Mouse (Mus musculus): ENCODE measurements around the gene Lrrc75a.

Lrrc75a gene

DNA sequence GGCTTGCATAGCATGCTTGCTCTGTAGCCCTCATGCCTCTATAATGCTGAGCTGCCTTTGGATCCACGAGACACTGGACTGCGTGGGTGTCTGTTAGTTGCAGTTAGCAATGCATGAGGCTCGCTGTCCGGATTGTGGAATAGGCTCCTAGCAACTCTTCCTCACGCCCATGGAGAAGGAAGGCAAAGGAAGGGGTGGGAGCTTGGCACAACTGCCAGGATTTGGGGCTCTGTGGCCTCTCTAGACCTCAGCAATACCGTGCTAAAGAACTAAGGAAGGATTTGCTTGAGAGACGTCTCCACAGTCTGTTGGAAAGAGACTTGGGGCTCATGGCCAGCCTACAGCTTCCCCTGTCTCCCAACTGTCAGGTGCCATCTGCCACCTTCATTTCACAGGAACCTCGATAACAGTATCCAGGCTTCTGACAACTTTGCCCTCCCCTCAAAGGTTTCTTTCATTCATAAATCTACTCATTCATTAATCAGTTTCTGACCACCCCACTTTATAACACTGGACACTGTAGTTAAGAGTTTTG is 33.4 kb downstream of the Lrrc75a start:
- DNase-seq, result no peak

DNA sequence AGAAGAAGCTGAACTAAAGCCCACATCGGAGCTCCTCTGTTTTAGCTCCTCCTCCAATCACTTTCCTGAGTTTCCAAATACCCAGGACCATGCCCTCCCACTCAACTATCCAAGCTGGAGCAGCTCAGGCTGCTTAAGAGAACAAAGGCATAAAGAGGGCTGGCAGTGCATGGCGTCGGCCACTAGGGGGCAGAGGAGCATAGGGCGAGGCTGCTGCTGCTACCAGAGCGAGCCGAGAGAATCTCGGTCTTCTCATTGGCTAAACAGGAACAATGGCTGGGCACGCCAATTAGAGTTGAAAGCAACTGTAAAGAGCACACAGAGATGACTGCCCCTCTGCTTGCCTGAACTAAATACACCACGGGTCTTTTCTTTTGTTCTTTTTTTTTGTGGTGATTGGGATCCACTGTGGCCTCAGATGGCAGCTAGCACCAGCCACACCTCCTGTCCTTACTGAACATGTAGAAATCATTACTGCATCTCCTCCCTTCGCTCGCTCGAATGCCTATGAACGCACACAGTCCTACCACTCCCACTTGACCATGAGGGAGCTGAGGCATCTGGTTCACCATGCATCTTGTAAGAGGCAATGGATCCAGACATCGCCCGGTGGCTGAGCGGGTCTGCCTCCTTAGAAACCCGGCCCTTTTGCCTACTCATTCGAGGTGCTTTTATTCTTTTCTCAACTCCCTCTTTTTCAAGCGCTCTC is 34.5 kb downstream of the Lrrc75a start:
- DNase-seq, result peak; percentile 92

DNA sequence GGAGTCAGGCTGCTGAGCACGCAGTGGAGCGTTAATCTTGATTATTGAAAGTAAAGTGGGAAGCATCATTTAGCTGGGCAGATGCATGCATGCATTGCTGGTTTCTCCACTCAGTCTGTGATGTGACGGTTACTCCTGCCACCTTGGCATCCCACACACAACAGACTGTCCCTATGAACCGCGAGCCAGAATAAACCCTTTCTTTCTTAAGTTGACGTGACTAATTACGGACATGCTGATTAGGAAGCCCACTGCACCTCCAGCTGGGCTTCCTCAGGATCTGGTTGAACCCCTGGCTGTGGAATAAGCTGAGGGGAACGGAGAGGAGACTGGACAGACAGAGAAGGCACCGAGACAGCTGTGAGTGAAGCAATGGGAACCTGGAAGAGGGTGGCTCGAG is 35.7 kb downstream of the Lrrc75a start:
- DNase-seq, result no peak

DNA sequence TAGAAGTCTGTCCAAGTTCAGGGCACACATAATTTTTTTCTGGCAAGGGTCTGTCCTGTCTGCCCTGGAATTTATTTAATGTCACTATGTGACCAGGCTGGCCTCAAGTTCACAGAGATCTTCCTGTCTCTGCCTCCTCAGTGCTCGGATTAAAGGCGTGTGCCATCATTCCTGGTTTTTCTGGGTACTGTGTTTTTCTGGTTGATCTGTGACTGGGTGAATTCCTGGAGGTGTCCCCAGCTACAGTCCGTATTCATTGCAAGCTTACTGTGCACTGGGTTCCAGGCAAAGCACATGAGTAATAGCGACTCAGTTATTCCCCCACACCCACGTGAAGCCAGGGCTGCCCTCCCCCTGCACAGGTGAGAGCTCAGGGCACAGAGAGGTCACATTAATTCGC is 38.0 kb downstream of the Lrrc75a start:
- no peak for DNase-seq

DNA sequence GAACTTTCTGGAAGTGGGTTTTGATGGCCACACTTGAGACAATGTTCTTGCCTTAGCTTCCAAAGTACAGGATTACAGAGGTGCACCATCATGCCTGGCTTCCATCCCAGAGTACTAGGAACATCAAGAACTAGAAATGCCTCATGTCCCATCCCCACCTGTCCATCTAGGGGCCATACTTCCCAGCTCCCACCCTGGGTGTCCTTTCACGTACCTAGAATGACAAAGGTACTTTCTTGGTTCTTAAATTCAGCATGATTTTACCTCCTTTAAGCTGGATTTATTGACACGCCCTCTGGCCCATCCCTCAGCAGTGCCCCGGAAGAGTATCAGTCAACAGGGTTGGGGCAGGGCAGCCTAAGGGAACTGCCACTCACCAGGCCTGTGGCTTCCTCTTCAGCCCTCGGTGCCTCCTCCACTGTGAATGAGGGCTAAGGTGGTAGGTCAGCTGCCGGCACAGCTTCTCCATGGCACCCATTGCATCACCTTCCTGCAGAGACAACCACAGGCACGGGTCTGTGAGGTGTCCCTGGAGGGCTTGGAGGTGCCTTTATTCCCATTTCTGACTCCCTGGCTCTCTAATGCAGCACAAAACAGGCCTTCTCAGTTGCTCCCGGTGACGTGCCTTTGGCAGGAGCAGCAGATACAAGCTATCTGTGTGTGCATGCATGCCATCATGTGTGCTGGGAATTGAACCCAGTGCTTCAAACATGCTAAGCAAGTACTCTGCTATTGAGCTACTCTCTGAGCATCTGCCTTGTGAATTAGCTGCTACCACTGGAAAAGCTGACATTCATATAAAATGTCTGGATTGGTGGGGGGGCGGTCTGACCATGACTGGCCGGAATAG is 39.3 kb downstream of the Lrrc75a start:
- DNase-seq, result no peak

DNA sequence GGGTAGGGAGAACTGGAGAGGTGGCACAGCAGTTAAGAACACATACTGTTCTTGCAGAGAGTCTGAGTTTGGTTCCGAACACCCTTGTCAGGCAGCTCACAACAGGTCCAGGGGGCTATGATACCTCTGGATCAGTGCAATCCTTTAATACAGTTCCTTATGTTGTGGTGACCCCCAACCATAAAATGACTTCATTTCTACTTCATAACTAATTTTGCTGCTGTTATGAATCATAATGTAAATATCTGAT is 40.4 kb downstream of the Lrrc75a start:
- no peak for DNase-seq

DNA sequence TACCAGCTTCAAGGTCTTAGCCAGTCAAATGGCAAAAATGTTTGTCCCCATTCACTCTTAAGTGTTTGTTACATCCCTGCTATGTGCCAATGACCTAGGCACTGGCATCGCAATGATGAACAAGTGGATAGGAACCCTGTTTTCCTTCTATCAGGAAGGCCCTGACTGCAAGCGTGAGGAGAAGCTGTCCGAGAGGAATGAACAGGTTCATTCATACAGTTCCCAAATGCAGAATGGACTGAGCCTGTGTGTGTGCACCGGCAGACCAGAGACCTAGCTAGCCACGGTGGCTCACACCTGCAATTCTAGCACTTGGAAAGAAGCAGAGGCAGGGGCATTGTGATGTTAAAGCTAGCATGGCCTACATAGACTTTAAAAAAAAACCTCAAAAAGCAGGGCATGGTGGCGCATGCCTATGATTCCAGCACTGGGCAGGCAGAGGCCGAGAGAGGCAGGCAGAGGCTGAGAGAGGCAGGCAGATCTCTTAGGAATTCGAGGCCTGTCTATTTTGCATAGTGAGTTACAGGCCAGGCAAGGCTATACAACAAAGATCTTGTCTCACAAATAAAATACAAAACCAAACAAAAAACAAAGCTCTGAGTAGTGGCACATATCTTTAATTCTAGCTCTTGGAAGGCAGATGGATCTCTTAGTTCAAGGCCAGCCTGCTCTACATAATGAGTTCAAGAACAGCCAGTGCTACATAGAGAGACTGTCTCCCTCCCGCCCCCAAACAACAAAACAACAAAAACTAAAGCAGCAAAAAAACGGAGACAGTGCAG is 41.0 kb downstream of the Lrrc75a start:
- no peak for DNase-seq

DNA sequence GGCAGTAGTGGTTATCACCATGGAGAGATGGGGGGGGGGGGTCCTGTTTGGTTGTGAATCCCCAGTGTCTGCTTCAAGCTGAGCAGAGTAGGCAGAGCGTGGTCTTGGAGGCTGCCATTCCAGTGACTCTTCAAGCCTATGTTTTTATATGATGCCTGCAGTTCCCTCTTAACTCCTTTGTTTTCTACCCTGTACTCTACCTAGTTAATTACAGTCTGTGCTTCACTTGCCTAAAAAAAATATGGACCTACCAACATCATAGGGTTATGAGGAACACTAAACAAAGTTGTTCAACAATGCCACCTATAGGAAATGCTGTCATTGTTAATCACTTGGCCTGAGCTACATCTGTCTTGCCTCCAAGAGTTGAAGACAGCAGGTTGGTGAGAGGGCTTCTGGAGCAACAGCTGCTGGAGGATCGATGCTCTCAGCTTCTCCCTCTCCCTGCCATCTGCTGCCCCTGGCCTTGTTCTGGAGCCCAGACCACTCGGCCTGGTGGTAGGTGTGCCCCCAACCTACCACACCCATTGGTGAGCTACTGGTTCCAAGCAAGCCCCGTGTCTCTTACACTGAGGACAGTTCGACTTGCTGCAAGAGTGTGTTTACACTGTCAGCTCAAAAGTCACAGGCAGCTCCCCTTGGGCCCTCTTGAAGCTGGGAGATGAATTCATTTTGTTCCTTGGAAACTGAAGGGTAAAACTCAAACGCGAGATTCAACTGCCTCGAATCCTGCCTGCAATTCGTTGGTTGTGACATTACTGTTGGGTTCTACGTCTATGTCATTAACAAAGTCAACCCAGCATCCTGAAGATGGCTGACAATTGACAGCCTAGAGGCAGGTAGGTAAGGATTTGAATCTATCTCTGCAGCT is 41.8 kb downstream of the Lrrc75a start:
- DNase-seq, result no peak

DNA sequence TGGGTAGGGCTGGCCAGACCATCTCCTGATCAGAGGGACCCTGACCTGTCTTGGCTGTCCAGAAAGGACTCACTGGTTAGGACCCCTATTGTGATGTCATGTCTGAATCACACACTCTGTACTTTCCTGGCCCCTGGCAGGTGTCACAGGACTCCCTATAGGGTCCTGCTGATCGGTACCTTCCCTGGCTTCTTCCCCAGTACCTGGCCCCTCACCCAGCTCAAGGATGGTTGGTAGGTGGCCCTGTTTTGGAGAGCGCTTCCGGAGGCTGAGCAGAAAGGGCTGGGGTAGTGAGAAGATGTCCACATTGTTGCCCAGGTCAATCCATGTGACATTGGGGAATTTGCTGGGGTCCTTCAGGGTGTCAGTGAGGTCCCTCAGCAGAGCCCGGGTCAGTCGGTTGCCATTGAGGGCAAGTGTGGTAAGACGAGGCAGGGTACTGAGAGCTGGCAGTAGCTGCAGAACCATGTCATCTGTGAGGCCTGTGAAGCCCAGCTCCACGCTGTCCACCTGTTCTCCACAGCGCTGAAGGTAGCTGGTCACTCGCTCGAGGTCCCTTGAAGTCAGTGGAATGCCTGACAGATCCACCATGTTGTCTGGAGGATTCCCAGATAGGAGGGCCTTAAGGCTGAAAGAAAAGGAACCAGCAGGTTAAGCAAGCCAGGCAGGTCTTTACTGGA is 42.6 kb downstream of the Lrrc75a start:
- DNase-seq, result no peak

DNA sequence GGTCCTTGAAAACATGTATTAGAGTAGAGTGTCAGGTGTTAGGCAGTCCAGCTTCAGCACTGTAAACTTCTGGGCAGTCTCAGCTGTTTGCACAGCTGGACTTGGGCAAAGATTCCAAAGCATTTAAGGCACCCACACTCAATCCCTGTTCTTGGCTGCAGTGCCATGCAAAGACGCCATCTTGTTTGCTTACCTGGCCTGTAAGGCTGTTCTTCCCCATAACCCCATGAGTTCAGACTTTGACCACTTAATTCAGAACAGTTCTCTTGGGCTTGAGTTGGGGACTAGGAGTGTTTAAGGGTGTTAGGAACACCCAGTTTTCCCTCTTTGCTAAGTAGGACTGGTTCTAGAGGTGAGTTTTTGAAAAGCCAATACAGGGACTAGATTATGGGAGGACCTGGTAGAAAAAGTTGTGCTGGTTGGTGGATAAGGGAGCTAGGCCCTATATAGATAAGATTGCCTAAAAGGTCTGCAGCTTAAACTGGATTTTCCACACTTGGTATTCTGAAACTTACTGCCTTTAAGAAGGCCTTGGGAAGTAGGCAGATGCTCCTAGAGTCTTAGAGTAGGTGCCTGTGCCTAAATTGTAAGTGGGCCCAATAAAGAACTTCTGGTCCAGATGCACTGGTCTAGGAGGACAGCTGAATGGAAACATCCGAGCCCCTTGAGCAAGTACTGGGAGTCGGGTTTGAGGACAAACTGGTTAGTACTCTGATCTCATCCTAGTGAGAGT is 43.3 kb downstream of the Lrrc75a start:
- no peak for DNase-seq

DNA sequence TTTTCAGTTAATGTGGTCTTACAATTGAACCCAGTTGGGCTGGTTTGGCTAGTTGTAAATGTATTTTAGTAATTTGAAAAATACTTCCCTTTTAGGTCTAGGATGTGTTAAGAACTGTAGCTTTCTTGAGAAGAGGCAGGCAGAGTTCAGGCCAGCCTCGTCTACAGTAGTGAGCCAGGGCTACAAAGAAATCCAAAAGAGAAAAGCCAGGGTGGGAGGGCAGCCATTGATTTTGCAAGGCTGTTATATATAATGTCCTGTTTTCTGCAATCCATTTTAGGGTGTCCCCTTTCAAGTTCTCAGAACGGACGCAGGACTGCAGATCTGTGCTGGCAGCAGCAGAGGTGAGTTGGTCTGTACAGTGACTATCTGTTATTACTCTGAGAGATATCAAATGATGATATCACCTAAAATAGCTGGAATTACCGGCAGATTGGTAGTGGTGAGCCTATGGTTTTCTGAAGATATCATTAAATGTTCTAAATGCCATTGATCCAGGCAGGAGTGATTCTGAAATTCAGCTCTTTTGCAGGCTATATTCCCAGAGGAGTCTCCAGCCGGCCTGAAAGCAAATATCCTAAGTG is 44.1 kb downstream of the Lrrc75a start:
- no peak for DNase-seq

DNA sequence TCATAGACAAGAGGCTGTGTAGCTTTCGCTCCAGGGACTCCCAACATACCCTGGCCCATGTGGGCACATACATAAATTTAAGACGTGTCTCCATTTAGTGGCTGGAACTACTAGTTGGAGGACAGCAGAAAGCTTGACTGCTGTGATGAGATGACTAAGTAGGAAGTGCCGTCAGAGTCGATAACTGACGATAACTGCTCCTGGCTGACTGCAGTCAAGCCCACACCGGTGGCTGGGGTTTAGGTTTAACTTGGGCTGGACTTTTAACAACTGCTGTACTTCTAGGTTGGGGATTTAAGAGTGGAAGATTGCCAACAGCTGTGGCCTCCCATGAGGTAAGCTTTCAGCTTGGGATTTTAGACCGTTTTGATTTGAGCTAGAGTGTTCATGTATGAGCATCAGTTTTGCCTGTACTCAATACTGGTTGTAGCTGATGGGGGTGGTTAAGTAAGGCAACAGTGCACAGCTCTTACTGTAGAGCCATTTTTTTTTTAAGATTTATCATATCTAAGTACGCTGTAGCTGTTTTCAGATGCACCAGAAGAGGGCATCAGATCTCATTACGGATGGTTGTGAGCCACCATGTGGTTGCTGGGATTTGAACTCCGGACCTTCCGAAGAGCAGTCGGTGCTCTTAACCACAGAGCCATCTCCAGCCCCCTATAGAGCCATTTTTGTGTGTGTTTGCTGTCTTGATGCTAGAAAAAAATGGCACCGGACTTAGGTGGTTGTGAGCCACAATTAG is 44.8 kb downstream of the Lrrc75a start:
- peak; percentile 30 for DNase-seq

DNA sequence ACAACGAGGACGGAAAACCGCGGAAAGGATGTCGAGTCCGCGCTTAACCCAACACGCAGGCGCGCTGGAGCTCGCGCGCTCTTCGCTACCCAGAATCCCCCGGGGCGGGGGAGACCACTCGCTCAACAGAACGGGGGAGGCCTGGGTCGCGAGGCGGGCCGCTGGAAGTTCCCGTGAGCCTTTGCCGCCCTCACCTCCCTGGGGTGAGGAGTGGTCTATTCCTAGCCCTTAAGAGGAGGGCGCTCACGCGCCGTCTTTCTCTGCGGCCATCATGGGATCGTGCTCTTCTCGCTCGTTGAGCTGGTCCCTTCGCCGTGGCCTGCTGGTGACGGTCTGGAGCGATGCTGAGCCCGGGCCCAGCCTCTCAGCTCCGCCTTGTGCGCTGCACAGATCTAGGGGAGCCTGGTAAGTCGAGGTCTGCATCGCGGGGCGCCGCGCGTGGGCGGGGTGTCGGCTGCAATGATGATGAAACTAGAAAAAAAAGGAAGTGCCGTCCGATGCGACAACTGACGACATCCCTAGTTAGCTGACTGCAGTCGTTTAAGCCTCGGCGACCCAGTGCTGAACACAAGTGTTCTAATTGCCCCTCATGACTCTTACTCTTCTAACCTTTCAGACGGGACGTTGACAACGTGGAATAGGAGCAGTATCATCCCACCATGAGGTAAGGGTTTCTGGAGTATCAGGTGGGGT is 45.6 kb downstream of the Lrrc75a start:
- peak; percentile 97 for DNase-seq

DNA sequence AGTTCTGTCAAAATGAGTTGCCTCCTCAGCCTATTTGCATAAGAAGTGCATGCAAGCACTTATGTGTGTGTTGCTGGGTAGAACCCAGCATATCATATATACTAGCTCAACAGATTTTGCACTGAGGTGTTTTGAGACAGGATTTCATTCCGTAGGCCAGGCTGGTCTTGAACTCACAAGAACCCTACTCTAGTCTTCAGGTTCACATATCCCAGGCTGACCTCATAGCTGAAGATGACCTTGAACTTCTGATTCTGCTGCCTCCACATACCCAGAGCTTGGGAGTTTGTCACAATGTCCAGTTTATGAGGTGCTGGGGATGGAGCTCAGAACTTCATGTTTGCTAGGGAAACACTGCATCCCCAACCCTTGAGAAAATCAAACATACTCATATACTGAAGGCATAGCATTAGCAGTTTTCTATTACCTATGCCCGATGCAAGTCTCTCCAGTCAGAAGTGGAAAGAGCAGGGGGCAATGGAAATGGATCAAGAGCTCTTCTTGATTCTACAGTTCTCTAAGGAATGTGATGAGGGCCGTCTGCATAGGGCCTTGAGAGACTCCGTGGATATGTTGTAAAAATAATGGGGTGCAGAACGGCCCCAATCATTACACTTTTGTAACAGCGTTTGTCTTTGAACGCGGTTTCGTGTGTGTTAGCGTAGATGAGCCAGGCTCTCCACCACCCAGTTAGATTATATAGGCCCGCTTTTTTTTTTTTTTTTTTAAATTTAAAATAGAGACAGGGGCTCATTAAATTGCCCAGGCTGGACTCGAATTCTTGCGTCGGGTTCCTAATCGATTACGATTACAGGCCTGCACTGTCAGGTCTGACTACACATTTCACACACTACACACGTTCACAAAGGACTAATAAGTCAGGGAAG is 46.3 kb downstream of the Lrrc75a start:
- DNase-seq, result no peak

DNA sequence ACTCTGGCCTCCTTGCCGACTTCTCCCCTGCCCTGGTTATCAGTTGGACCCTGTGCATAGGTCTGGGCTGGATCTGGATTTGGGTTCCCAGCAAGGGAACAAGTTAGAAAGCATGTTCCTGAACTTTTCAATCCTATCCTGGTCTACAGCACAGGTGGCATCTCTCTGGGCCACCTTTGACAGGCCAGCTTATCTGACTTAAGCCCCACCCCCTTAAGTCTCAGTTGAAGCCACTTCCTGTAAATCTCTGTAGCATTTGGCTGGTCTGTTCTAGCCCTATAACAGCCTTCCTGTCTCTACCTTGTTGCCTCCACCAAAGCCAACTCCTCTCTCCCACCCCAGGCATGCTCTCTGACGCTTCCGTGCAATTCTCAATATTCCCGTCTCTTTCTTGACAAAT is 49.8 kb downstream of the Lrrc75a start:
- DNase-seq, result no peak

DNA sequence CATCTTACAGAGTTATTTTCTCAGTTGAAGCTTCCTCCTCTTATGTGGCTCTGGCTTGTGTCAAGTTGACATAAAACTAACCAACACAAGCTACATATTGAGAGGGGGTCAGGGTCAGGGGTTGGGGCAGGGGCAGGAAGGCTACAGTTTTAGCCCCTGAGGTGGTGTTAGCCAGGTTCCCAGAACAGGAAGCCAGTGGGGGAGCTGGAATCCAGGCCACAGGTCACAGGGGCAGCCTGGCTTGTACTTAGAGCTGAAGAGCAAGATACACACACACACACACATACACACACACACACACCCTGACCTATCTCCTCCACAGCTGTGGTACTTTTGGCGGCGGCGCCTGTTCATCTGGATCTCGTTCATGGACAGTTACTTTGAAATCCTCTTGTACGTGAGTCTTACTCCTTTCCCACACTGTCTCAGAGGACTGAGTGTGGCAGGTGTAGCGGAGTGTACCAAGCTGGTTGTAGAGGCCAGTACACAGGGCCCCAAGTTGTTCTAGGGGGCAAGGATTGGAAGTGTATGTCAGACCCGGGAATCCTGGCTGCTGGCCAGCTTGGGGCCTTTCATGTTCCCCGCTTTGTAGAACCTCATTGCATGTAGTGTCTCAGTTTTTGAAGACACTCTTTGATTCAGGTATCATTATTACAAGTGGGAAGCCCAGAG is 56.3 kb downstream of the Lrrc75a start:
- DNase-seq, result no peak

DNA sequence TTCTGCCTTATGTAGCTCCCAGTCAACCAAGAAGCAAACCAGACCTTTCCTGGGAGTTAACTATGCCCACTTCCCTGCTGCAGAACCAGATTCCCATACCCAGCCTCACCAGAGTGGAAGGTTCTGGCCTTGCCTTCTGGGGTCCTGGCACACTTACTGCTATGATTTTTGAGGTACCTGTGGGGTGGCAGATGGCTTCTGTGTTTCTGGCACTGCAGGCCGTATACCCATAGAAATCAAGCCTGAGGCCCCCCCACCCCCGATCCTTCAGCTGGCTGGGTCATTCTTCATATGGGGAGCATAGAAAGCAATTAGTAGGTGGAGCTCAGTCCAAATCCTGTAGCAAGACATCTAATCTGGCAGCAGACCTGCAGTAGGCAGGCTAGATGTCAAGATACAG is 57.3 kb downstream of the Lrrc75a start:
- DNase-seq, result no peak

DNA sequence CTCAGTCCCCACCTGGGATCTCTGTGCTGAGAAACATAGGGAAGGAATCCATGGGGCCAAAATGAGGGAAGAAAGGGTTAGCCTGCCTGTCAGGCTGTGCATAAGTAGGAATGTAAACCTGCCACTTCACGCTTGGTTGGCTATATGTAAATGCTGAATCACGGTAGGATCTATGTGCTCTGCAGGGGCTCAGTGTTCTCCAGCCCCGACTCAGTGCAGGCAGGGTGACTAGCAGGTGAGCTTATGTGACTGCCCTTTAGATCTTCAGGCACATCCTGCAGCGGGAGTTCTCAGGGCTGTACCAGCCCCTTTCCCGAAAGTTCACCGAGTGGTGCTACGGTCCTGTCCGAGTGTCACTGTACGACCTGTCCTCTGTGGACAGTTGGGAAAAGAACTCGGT is 58.9 kb downstream of the Lrrc75a start:
- DNase-seq, result no peak

Data from layer of hippocampus, adult 9-11 months (tissue).